Mouse (Mus musculus): ENCODE results near the gene Prodh2. TPM values are rescaled to one million over a fixed set of nuclear protein-coding genes. Genes with fewer than 3 reads are reported as not detected.

The Prodh2 gene
- polyA plus RNA-seq, 1 experiment from 2014 or later = not detected

- DNase-seq (ENCODE audit: low spot score) = no peak
- Histone ChIP-seq H3K36me3 (replicated peaks; ENCODE audit: control insufficient read depth, insufficient read depth, low read depth, low read length) (no peaks in the 10 kb centered on the region), H3K27ac (replicated peaks; ENCODE audit: low read depth, low read length) (no peak overlapping the region), H3K4me2 (ENCODE audit: low read depth, low read length) (peak overlapping the region; percentile 53), H3K9me3 (replicated peaks; ENCODE audit: control insufficient read depth, low read length) (no peaks in the 10 kb centered on the region), H3K4me3 (ENCODE audit: low read depth, low read length) (peak overlapping the region; percentile 60), H3K27me3 (ENCODE audit: control insufficient read depth, insufficient read depth, low read length) (no peaks in the 10 kb centered on the region), H3K9ac (replicated peaks; ENCODE audit: low read length) (peak overlapping the region; percentile 71), H3K4me1 (ENCODE audit: control insufficient read depth, insufficient read depth, low read length) (no peaks in the 10 kb centered on the region)
- no peak for ATAC-seq (replicated peaks; ENCODE audit: insufficient number of reproducible peaks, low FRiP score, low TSS enrichment, low read depth)
- 2% methylated on average over 27 of the region's 27 CpGs for WGBS
Observed at GRCm38 (mm10) chr7:30562526-30563116, 69.2 kb downstream of the Prodh2 start.

Small RNAs within 50 kb of the gene (microRNA-seq; reads per million reads assigned to microRNA genes)
- gene Gm38670 (ENCODE audit: borderline number of aligned reads) = 1.9 reads per million

Other genes starting within 250 kb of the Prodh2 start
- gene Thap8, start 213.5 kb upstream of the Prodh2 start, polyA plus RNA-seq (2014; fragmentation: Nextera tagmentation; extraction: Ambion mirVana) = 0.28 and 0.31 TPM in 2 replicates
- gene Wdr62, start 213.2 kb upstream of the Prodh2 start, polyA plus RNA-seq (2014; fragmentation: Nextera tagmentation; extraction: Ambion mirVana) = 5.2 and 9.3 TPM in 2 replicates
- gene Clip3, start 201.9 kb upstream of the Prodh2 start, polyA plus RNA-seq (2014; fragmentation: Nextera tagmentation; extraction: Ambion mirVana) = 52.5 and 70.5 TPM in 2 replicates
- 80.7 and 92.0 TPM in 2 replicates for gene Alkbh6, start 184.9 kb upstream of the Prodh2 start, polyA plus RNA-seq (2014; fragmentation: Nextera tagmentation; extraction: Ambion mirVana)
- gene Syne4, start 178.8 kb upstream of the Prodh2 start, polyA plus RNA-seq (2014; fragmentation: Nextera tagmentation; extraction: Ambion mirVana) = 34.5 and 44.5 TPM in 2 replicates
- 1.4 TPM in 1 of 2 replicates, not detected in the other for gene E130208F15Rik, start 171.9 kb upstream of the Prodh2 start, polyA plus RNA-seq (2014; fragmentation: Nextera tagmentation; extraction: Ambion mirVana)
- gene Sdhaf1, start 169.7 kb upstream of the Prodh2 start, polyA plus RNA-seq (2014; fragmentation: Nextera tagmentation; extraction: Ambion mirVana) = 24.4 and 25.0 TPM in 2 replicates
- gene Lrfn3, start 130.8 kb upstream of the Prodh2 start, polyA plus RNA-seq (2014; fragmentation: Nextera tagmentation; extraction: Ambion mirVana) = 4.5 and 5.1 TPM in 2 replicates
- 16.9 and 17.9 TPM in 2 replicates for gene Tyrobp, start 79.9 kb upstream of the Prodh2 start, polyA plus RNA-seq (2014; fragmentation: Nextera tagmentation; extraction: Ambion mirVana)
- 0.72 TPM in 1 of 2 replicates, not detected in the other for gene Hcst, start 73.8 kb upstream of the Prodh2 start, polyA plus RNA-seq (2014; fragmentation: Nextera tagmentation; extraction: Ambion mirVana)
- 1.6 TPM in 2 replicates for gene Nfkbid, start 71.9 kb upstream of the Prodh2 start, polyA plus RNA-seq (2014; fragmentation: Nextera tagmentation; extraction: Ambion mirVana)
- gene Aplp1, start 48.1 kb upstream of the Prodh2 start, polyA plus RNA-seq (2014; fragmentation: Nextera tagmentation; extraction: Ambion mirVana) = 40.2 and 45.4 TPM in 2 replicates
- 0.45 and 0.84 TPM in 2 replicates for gene Kirrel2, start 35.9 kb upstream of the Prodh2 start, polyA plus RNA-seq (2014; fragmentation: Nextera tagmentation; extraction: Ambion mirVana)
- gene Nphs1, start 35.3 kb upstream of the Prodh2 start, polyA plus RNA-seq (2014; fragmentation: Nextera tagmentation; extraction: Ambion mirVana) = 0.36 TPM in 1 of 2 replicates, not detected in the other
- gene Arhgap33, start 41.4 kb downstream of the Prodh2 start, polyA plus RNA-seq (2014; fragmentation: Nextera tagmentation; extraction: Ambion mirVana) = 11.5 and 14.7 TPM in 2 replicates
- 4.4 and 6.2 TPM in 2 replicates for gene Hspb6, start 58.6 kb downstream of the Prodh2 start, polyA plus RNA-seq (2014; fragmentation: Nextera tagmentation; extraction: Ambion mirVana)
- 13.0 and 13.7 TPM in 2 replicates for gene Proser3, start 58.7 kb downstream of the Prodh2 start, polyA plus RNA-seq (2014; fragmentation: Nextera tagmentation; extraction: Ambion mirVana)
- 40.2 and 44.8 TPM in 2 replicates for gene Lin37, start 66.2 kb downstream of the Prodh2 start, polyA plus RNA-seq (2014; fragmentation: Nextera tagmentation; extraction: Ambion mirVana)
- gene U2af1l4, start 69.7 kb downstream of the Prodh2 start, polyA plus RNA-seq (2014; fragmentation: Nextera tagmentation; extraction: Ambion mirVana) = 99.9 and 102 TPM in 2 replicates
- gene Gm49396, start 69.7 kb downstream of the Prodh2 start, polyA plus RNA-seq (2014; fragmentation: Nextera tagmentation; extraction: Ambion mirVana) = 5.9 and 7.0 TPM in 2 replicates
- 108 and 110 TPM in 2 replicates for gene Psenen, start 70.0 kb downstream of the Prodh2 start, polyA plus RNA-seq (2014; fragmentation: Nextera tagmentation; extraction: Ambion mirVana)
- gene Igflr1, start 71.8 kb downstream of the Prodh2 start, polyA plus RNA-seq (2014; fragmentation: Nextera tagmentation; extraction: Ambion mirVana) = 1.5 and 2.9 TPM in 2 replicates
- gene Kmt2b, start 95.1 kb downstream of the Prodh2 start, polyA plus RNA-seq (2014; fragmentation: Nextera tagmentation; extraction: Ambion mirVana) = 7.2 and 8.4 TPM in 2 replicates
- gene Zbtb32, start 105.3 kb downstream of the Prodh2 start, polyA plus RNA-seq (2014; fragmentation: Nextera tagmentation; extraction: Ambion mirVana) = 0.21 and 0.43 TPM in 2 replicates
- 0.14 and 0.35 TPM in 2 replicates for gene Upk1a, start 119.2 kb downstream of the Prodh2 start, polyA plus RNA-seq (2014; fragmentation: Nextera tagmentation; extraction: Ambion mirVana)
- 700 and 782 TPM in 2 replicates for gene Cox6b1, start 132.5 kb downstream of the Prodh2 start, polyA plus RNA-seq (2014; fragmentation: Nextera tagmentation; extraction: Ambion mirVana)
- 0.20 TPM in 1 of 2 replicates, not detected in the other for gene Etv2, start 142.2 kb downstream of the Prodh2 start, polyA plus RNA-seq (2014; fragmentation: Nextera tagmentation; extraction: Ambion mirVana)
- 108 and 118 TPM in 2 replicates for gene Rbm42, start 156.7 kb downstream of the Prodh2 start, polyA plus RNA-seq (2014; fragmentation: Nextera tagmentation; extraction: Ambion mirVana)
- 50.1 and 53.1 TPM in 2 replicates for gene Haus5, start 171.4 kb downstream of the Prodh2 start, polyA plus RNA-seq (2014; fragmentation: Nextera tagmentation; extraction: Ambion mirVana)
- gene Pmis2, start 178.0 kb downstream of the Prodh2 start, polyA plus RNA-seq (2014; fragmentation: Nextera tagmentation; extraction: Ambion mirVana) = not detected in 2 replicates
- not detected in 2 replicates for gene 2200002J24Rik, start 205.3 kb downstream of the Prodh2 start, polyA plus RNA-seq (2014; fragmentation: Nextera tagmentation; extraction: Ambion mirVana)
- gene Atp4a, start 218.6 kb downstream of the Prodh2 start, polyA plus RNA-seq (2014; fragmentation: Nextera tagmentation; extraction: Ambion mirVana) = 0.26 TPM in 1 of 2 replicates, not detected in the other
- gene Tmem147, start 235.9 kb downstream of the Prodh2 start, polyA plus RNA-seq (2014; fragmentation: Nextera tagmentation; extraction: Ambion mirVana) = 129 and 145 TPM in 2 replicates

Measured in embryonic facial prominence, embryonic 11.5 days (tissue).